Mouse (Mus musculus): ENCODE measurements at regions not wholly inside any gene's neighbourhood (a gene's known extent, or its start where the extent isn't known, plus 50 kb on each side); places are given as distances from the start of the nearest gene placed in this dataset.

- DNase-seq, result no peak
These were observed 236.0 kb downstream of the 3110018I06Rik start for GRCm38 (mm10) chr12:107724467-107724866.

GRCm38 (mm10) chr12:107728865-107729264 lies 240.4 kb downstream of the 3110018I06Rik start:
- no peak for DNase-seq

- DNase-seq, result no peak
These were observed 240.9 kb downstream of the 3110018I06Rik start for GRCm38 (mm10) chr12:107729301-107729700.

DNA sequence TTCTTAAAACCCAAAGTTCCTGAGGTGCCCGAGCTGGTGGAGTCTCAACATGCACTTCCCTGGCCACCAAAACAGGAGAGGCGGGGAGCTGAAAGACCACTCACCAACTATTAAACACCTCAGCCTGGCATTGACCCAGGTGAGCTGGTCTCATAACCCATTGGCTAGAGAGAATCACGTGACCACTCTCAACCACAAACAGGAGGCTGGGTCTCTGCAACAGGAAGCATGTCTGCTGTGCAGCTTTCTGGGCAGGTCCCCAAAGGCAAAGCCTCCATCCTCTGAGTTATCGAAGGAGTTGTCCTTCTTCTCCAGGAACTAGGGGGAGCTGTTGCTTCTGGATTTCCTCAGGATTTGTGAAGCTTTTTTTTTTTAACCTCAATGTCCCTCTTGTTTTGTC lies 242.5 kb downstream of the 3110018I06Rik start:
- no peak for DNase-seq

- DNase-seq, result no peak
These were observed 246.1 kb downstream of the 3110018I06Rik start for GRCm38 (mm10) chr12:107734536-107734935.

- no peak for DNase-seq
These were observed 254.2 kb downstream of the 3110018I06Rik start for GRCm38 (mm10) chr12:107742641-107743040.

DNA sequence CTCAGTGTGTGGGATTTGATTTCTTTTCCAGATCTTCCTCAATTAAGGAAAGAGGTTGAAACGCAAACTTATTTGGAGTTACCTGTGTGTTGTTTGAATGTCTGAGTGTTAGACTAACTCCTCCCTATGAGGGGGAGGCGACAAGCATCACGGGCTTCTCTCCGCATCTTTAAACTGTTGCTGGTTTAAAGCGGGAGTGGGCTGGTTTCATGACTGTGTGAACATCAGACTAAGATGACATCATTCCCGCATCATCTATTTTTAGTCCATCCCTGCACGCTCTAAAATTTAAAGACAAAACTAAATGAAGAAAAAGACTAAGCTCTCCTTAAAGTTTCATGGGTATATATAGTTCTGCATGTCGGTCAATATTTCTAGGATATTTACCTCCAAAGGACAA lies 256.4 kb downstream of the 3110018I06Rik start:
- DNase-seq, result no peak

DNA sequence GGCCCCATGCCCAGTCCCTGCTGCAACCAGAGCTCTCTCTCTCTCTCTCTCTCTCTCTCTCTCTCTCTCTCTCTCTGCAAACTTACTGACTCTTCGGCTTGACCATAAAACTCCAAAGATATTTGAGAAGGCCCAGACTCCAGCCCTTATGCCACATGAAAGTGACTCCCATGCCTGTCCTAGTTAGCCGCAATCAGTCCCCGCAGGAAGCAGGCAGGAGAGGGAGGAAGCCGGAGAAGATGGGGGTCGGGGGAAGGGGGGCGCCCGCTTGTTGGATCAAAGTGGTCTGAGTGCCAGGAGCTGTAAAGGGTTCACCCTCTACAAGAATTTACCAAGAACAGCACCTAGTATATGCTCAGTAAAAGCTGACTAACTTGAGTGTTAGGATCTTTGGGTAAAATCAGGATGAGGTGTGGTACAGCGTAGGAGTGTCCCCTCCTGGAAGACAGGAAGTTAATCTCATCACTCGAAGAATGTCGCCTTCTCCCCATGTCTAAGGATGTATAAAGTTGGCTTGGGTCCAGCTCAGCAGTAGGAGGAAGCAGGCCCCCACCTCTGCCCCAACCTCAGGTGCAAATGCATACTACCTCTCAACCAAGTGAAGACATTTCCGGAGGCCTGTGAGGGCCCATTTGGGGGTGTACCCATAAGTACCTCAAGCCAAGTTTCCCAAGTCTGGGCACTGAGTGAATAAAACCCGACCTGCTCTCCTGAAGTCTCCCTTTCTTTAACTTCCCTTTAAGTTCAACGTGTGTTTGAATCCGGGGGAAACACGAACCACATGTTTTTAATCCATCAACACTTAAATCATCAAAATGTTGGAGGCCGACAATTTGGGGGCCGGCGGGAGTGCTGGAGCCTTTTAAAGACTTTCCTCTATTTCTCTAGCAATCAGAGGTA lies 254.7 kb downstream of the Bcl11b start:
- no peak for DNase-seq

DNA sequence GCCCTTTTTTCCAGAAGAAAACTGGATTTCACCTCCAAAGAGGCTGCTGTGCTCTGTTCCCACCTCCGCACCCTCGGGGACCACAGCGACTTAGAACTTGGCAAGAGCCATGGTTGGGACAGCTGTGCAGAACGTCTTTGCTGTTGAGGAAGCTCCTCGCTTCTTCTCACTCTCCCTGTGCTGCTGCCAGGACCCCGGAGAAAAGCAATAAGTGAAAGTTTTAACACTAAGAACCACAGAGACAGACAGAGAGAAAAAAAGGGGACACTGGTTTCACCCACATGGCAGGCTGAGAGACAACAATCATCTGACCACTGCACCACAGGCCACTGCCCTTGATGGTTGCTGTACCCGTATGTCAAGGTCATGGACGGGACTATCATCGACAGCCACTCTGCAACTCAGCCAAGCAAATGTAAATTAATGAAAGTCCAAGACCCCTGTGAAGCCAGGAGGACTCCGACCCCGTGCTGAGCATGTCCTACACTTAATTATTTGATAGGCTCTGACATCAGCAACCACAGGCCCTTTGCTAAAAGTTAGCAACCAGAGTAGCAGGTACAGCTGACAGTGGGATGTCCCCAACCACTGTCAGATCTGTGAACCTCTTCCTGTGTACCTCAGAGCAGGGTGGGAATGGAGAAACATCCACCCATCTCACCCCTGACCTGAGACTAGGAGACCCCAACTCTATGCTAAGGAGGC lies 253.9 kb downstream of the Bcl11b start:
- DNase-seq, result no peak

- no peak for DNase-seq
These were observed 253.0 kb downstream of the Bcl11b start for GRCm38 (mm10) chr12:107750285-107750927.

DNA sequence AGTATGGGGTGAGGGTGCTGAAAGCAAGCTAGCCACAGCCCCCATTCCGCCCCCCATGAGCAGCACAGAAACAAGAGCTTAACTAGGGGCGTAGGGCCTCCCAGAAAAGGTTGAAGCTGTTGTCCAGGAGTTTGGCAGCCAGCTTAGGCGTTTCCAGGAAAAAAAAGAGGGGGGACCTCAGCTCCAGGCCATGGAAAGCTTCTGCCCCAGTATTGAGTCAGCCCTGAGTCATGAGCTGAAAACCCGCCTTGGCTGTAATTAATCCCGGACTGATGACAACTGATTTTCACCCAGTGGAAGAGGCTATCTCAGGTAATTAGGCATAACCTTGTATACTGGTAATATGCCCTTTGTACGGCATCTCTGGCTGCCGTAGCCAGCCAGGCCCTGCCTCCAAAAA lies 251.3 kb downstream of the Bcl11b start:
- DNase-seq, result no peak

GRCm38 (mm10) chr12:107752587-107752986 lies 250.8 kb downstream of the Bcl11b start:
- peak; percentile 51 for DNase-seq

DNA sequence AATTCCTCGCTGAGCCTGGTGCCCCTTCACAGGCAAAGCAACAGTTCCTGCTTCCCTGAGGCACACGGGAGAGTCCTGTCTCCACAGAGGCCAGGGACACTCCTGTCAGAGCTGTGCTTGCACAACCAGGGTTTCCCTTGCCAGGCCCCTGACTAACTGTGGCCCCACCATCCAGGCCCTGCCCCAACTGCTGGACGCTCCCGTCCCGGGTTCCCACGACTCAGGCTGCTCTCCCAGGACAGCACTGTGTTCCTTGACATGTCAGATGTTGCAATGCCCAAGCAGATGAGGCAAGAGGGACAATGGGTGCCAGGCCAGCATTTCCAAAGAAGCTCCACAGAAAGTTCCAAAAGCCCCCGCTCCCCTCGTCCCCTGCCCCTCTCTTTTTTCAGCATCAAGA lies 250.4 kb downstream of the Bcl11b start:
- DNase-seq, result no peak

- no peak for DNase-seq
These were observed 249.9 kb downstream of the Bcl11b start for GRCm38 (mm10) chr12:107753536-107753935.

DNA sequence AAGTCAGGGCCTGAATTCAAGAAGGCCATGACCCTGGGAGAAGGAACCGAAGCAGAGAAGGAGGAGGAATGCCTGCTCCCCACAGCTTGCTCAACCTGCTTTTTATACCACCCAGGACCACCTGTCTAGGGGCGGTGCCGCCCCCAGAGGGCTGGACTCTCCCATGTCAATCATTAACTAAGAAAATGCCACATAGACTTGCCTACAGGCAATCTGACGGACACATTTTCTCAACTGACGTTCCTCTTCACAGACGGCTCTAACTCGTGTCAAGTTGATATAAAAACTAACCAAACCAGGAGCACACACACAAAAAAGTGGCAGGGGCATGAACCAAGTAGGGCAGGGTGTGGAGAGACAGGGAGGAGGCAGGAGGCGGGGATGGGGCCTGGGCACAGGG lies 248.5 kb downstream of the Bcl11b start:
- DNase-seq, result no peak

DNA sequence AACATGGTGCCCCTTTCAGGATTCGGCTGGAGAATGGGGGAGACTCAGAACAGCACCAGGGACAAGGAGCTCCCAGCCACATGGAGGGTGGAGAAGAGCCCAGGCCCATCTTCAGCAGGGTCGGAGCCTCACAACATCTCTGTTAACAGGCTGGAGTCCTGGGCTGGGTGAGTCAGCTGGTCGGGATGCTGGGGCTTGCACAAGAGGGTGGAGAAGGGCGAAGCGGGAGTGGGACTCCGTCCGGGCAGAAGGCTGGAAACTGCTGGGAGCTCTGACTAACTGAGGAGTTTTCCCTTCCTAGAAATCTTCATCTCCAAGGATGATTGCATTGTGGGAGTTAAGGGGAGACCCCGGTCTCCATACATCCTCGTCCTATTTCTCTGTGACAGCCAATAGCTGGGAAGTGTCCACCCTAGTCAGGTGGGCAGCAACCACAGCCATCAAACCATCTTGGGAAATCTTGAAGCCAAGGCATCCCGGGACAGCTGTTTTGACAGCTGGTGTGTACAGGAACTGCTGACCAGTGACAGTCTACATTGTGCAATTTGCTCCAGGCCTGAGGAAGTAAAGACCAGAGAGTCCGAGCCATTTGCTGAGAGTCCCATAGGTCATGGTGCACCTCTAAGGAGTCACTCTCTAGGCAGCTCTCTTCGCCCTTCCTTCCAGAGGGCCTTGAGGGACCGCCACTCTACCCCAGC lies 247.4 kb downstream of the Bcl11b start:
- no peak for DNase-seq

DNA sequence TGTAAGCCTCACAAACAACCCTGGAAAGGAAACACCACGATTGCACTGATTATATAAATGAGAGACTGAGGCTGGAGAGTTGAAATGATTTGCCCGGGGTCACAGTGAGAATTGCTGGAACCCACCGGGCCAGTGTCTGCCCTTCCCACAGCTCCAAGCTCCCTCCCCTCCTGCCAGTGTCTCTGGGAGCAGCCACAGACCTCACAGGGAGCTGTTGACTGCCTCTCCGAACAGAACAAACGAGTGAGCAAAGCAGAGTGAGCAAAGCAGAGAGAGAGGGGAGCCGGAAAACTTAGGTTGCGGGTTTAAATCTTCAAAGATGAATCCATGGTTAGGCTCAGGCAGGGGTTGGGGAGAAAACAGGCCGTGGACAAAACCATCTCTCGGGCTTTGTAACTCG lies 246.2 kb downstream of the Bcl11b start:
- DNase-seq, result peak; percentile 33

DNA sequence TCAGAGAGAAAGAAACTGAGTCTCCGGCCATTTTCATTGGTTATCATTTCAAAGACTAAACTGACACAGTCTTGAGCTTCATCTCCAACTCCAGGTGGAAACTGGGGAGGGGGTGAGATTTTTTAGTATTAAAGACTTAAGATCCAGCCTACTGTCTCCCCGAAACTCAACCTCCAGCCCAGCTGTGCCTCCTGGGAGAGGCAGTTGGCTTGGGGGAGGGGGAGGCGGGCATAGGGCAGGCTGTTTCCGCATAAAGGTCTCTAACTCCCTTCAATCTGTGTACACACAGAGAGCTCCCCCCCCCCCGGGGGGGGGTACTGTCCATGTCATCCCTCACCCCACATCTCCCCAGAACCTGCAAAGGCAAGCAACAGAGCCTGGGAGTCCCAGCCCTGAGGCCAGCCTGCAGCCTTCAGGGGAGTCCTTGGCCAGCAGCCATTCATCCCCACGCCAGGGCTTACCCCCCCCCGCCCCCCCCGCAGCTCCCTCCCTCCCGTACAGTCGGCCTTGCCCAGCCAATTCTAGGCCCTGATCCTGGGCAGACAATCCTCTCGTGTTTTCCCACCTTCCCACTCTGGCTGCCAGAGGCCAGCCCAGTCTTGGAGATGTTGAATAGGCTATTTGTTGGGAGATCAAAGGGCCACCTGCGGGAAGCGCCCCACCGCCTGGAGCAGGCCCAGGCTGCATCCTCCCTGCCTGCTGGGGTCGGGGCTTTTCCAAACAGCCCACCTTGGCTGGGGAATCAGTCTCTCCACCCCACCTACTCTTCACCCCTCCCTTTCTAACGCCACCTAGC lies 245.2 kb downstream of the Bcl11b start:
- DNase-seq, result peak; percentile 81

DNA sequence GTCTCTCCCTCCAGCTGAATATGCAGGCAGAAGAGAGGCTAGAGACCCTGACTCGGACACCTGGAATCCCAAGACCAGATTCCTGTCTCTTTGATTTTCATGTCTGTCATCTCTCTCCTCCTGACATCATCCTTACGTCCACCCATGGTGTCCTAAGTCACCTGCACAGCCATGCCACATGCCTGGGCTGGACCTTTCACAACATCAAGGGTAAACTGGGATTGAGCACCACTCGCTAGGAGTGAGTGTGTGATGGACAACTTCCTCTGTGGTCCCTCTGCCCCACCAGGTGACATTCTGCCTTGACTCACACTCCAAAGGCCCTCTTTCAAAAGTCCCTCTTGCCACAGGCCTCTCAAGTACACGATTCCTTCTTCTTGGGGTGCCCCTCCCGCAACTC lies 244.1 kb downstream of the Bcl11b start:
- DNase-seq, result no peak

DNA sequence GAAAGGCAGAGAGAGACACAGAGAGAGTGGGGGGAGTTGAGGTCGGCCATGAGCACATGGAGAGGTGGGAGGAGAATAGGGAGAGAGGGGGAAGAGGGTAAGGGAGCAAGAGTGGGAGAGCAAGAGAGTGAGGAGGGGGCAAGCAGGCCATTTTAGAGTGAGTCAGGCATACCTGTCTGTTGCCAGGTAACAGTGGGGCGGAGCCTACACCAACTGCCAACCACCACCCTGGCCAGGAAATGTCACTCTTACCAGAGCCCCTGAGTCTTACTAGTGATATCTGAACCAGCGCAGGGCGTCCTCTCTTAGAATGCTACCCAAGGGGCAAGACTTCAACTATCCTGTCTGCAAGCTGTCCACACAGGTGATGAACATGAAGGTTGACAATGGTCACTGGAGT lies 243.5 kb downstream of the Bcl11b start:
- DNase-seq, result no peak

DNA sequence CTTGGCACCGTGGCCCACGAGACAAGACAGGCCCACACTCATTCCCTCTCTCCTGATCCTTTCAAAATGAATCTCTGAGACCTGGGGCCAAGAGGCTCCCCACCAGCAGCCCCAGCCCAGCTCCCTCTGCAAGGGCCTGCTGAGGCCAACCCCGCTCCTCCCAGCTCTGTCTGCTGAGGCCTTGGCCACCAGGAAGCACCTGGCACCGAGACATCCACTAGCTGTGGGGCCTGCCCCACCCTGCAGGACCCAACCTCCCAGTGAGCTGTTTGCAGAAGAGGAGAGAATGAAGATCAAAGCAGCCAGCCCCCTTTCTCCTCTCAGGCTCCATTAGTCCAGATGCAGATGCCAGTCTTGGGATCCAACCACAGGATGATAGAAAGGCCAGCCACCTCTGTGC lies 241.3 kb downstream of the Bcl11b start:
- no peak for DNase-seq

All from retina, postnatal 1 day (tissue).